Mouse (Mus musculus): ENCODE data around the gene Rabgap1l. TPM values are rescaled to one million over a fixed set of nuclear protein-coding genes. Genes with fewer than 3 reads are reported as not detected.

Rabgap1l gene
- polyA plus RNA-seq, 1 experiment from 2014 or later = 10.1 TPM

GRCm38 (mm10) chr1:160785681-160786225 lies 7.3 kb downstream of the Rabgap1l start:
- Histone ChIP-seq H3K36me3 (no peaks in the 10 kb centered on the region), H3K9ac (no peak overlapping the region), H3K4me1 (no peaks in the 10 kb centered on the region), H3K27me3 (no peaks in the 10 kb centered on the region), H3K9me3 (replicated peaks) (no peaks in the 10 kb centered on the region), H3K4me2 (no peak overlapping the region), H3K4me3 (replicated peaks) (no peak overlapping the region), H3K27ac (no peak overlapping the region)
- no peak for ATAC-seq (replicated peaks; ENCODE audit: low FRiP score)
- 69% methylated on average over 4 of the region's 4 CpGs for WGBS

GRCm38 (mm10) chr1:160784122-160784521 lies 8.9 kb downstream of the Rabgap1l start:
- WGBS = 85% methylated on average over 1 of the region's 1 CpGs
- Histone ChIP-seq H3K36me3 (no peaks in the 10 kb centered on the region), H3K4me1 (no peaks in the 10 kb centered on the region), H3K27ac (no peak overlapping the region), H3K27me3 (no peaks in the 10 kb centered on the region), H3K4me3 (replicated peaks) (no peak overlapping the region), H3K9me3 (replicated peaks) (no peaks in the 10 kb centered on the region), H3K4me2 (no peak overlapping the region), H3K9ac (no peak overlapping the region)
- no peak for ATAC-seq (replicated peaks; ENCODE audit: low FRiP score)

DNA sequence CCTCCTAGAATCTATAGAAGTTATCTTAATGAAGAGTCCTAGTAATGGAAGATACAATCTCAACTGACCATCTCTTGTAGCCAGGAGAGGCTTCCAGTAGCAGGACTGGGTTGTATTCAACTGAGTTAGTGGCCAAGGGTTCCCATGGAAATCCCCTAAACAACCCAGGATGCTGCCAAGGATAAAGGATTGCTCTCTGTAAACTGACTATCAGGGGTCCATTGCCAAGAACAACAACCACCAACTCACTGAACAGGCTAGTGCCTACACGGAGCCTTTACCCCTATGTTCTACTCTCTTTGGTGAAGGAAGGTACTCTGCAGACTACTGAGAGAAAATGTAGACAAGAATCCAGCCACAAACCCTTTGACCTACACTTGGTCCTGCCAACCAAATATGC lies 18.8 kb downstream of the Rabgap1l start:
- Histone ChIP-seq H3K27ac (no peak overlapping the region), H3K4me2 (no peak overlapping the region), H3K4me3 (replicated peaks) (no peak overlapping the region), H3K4me1 (no peaks in the 10 kb centered on the region), H3K36me3 (no peaks in the 10 kb centered on the region), H3K9me3 (replicated peaks) (no peaks in the 10 kb centered on the region), H3K9ac (no peak overlapping the region), H3K27me3 (no peaks in the 10 kb centered on the region)
- no peak for ATAC-seq (replicated peaks; ENCODE audit: low FRiP score)
- WGBS = 82% methylated on average over 1 of the region's 1 CpGs

GRCm38 (mm10) chr1:160765565-160765964 lies 27.4 kb downstream of the Rabgap1l start:
- no peaks in the 10 kb centered on the region for H3K4me1 ChIP-seq
- WGBS = 75% methylated on average over 2 of the region's 2 CpGs
- ATAC-seq (replicated peaks; ENCODE audit: low FRiP score) = no peak

DNA sequence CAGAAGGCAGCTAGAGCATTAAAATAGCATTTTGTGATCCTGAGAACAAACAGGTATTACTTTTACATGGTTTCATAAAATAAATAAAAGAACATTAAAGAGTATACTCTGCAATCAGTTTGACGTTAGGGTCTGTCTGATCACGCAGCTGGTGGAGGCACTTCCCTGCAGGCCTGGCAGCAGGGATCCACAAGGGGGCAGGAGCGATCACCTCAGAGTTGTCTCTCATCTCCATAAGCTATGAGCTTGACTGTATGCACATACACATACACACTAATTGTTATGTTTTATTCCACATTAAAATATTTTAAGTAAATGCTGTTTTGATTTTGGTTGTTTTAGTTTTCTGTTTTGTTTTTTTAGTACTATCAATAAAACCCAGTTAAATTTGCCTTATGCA lies 34.8 kb downstream of the Rabgap1l start:
- no peaks in the 10 kb centered on the region for H3K36me3 ChIP-seq
- no peak overlapping the region for H3K27ac ChIP-seq
- H3K9me3 ChIP-seq (replicated peaks) = no peaks in the 10 kb centered on the region
- no peak overlapping the region for H3K9ac ChIP-seq
- no peak overlapping the region for H3K4me2 ChIP-seq
- ATAC-seq (replicated peaks; ENCODE audit: low FRiP score) = 0 out of 2 replicates have a peak, but pooled peaks have one; percentile 49
- no peak overlapping the region for H3K4me3 ChIP-seq (replicated peaks)
- H3K4me1 ChIP-seq = no peaks in the 10 kb centered on the region
- no peaks in the 10 kb centered on the region for H3K27me3 ChIP-seq
- 21% methylated on average over 3 of the region's 3 CpGs for WGBS

More at GRCm38 (mm10) chr1:160765565-160765964, 27.4 kb downstream of the Rabgap1l start:
- Histone ChIP-seq H3K9ac (no peak overlapping the region), H3K4me2 (no peak overlapping the region), H3K27ac (no peak overlapping the region), H3K27me3 (no peaks in the 10 kb centered on the region), H3K9me3 (replicated peaks) (no peaks in the 10 kb centered on the region), H3K4me3 (replicated peaks) (no peak overlapping the region), H3K36me3 (no peaks in the 10 kb centered on the region)

DNA sequence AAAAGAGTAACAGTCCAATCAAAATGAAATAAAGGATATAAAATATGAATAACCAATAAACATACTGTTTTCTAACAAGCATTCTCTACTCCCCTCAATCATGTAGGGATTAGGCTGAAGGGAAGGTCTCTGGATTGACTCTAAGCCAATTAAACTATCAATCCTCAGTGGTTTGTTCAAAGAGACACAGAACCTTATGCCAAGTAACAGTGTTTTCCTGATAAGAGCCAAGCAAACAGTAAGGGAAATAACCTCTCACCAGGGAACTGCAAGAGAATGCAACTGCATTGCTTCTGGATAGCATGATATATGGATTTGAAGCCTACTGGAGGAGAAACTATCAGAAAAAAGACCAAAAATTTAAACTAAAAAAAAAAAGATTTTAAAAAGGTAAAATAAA lies 37.7 kb downstream of the Rabgap1l start:
- H3K4me3 ChIP-seq (replicated peaks) = no peak overlapping the region
- H3K4me1 ChIP-seq = no peaks in the 10 kb centered on the region
- no peaks in the 10 kb centered on the region for H3K27me3 ChIP-seq
- H3K9me3 ChIP-seq (replicated peaks) = no peaks in the 10 kb centered on the region
- no peak overlapping the region for H3K9ac ChIP-seq
- no peak overlapping the region for H3K4me2 ChIP-seq
- no peak overlapping the region for H3K27ac ChIP-seq
- H3K36me3 ChIP-seq = no peaks in the 10 kb centered on the region
- no peak for ATAC-seq (replicated peaks; ENCODE audit: low FRiP score)

GRCm38 (mm10) chr1:160750629-160751028 lies 42.4 kb downstream of the Rabgap1l start:
- Histone ChIP-seq H3K36me3 (no peaks in the 10 kb centered on the region), H3K9ac (no peak overlapping the region), H3K27me3 (no peaks in the 10 kb centered on the region), H3K4me2 (no peak overlapping the region), H3K27ac (no peak overlapping the region), H3K4me3 (replicated peaks) (no peak overlapping the region), H3K9me3 (replicated peaks) (no peaks in the 10 kb centered on the region), H3K4me1 (0 out of 2 replicates have a peak, but pooled peaks cover 3% of the 10 kb centered on the region)
- WGBS = 79% methylated on average over 2 of the region's 2 CpGs
- no peak for ATAC-seq (replicated peaks; ENCODE audit: low FRiP score)

GRCm38 (mm10) chr1:160746786-160747185 lies 46.2 kb downstream of the Rabgap1l start:
- ATAC-seq (replicated peaks; ENCODE audit: low FRiP score) = no peak
- Histone ChIP-seq H3K9ac (no peak overlapping the region), H3K4me2 (peak overlapping the region; percentile 25; the same call in 1 of the 2 replicates), H3K4me1 (0 out of 2 replicates have a peak, but pooled peaks cover 3% of the 10 kb centered on the region), H3K36me3 (no peaks in the 10 kb centered on the region), H3K9me3 (replicated peaks) (no peaks in the 10 kb centered on the region), H3K4me3 (replicated peaks) (no peak overlapping the region), H3K27ac (no peak overlapping the region), H3K27me3 (no peaks in the 10 kb centered on the region)
- WGBS = 42% methylated on average over 7 of the region's 7 CpGs

DNA sequence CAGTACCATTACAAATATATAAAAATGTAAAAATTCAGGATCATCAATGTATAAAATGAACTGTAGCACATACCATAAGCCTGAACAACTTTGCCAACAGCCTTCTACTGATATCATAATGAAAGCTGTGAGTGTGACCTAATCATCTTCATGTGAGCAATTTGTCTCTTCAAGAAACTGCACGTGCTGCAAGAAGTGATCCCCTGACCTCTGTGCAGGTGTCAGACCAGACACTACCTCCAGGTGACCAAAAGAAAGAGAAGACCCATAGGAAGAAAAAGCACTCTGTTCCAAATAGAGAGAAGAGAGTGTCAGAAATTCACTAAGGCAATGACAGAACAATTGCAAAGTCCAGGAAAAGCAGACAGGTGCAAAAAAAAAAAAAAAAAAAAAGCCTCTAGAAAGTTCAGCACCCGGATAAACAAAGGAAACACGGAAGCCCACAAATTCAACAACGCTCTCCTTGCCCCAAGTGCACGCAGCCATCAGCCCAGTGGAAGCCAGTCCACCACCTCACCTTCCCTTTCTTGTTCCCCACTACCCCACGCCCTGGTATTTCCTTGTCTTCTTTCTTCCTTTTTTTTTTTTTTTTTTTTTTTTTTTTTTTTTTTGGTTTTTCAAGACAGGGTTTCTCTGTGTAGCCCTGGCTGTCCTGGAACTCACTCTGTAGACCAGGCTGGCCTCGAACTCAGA lies 47.6 kb downstream of the Rabgap1l start:
- no peak for ATAC-seq (replicated peaks; ENCODE audit: low FRiP score)
- WGBS = 79% methylated on average over 7 of the region's 7 CpGs
- 0 out of 2 replicates have a peak, but pooled peaks cover 3% of the 10 kb centered on the region for H3K4me1 ChIP-seq
- H3K27ac ChIP-seq = no peak overlapping the region
- no peaks in the 10 kb centered on the region for H3K27me3 ChIP-seq
- H3K9ac ChIP-seq = no peak overlapping the region
- no peak overlapping the region for H3K4me3 ChIP-seq (replicated peaks)
- H3K9me3 ChIP-seq (replicated peaks) = no peaks in the 10 kb centered on the region
- no peaks in the 10 kb centered on the region for H3K36me3 ChIP-seq
- no peak overlapping the region for H3K4me2 ChIP-seq

- Histone ChIP-seq H3K4me1 (0 out of 2 replicates have a peak, but pooled peaks cover 3% of the 10 kb centered on the region), H3K4me3 (replicated peaks) (no peak overlapping the region), H3K9me3 (replicated peaks) (no peaks in the 10 kb centered on the region), H3K36me3 (no peaks in the 10 kb centered on the region), H3K27me3 (no peaks in the 10 kb centered on the region), H3K27ac (no peak overlapping the region), H3K9ac (no peak overlapping the region), H3K4me2 (no peak overlapping the region)
- no peak for ATAC-seq (replicated peaks; ENCODE audit: low FRiP score)
- 52% methylated on average over 3 of the region's 3 CpGs for WGBS
These were observed 49.0 kb downstream of the Rabgap1l start for GRCm38 (mm10) chr1:160744009-160744408.

DNA sequence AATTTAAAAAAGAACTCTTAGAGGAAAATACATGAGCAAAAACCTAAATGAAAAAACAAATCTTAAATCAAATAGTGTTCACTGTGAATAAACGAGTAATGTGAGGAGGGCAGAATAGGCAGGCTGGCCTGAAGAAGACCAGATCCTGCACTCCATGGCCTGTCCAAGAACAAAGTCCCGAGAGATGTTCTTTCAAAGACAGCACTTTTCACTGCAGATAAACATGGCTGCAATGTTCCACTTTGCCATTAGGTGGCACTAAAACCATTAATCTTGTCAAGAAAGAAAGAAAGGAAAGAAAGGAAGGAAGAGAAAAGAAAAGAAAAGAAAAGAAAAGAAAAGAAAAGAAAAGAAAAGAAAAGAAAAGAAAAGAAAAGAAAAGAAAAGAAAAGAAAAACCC lies 49.8 kb downstream of the Rabgap1l start:
- Histone ChIP-seq H3K27ac (no peak overlapping the region), H3K4me3 (replicated peaks) (no peak overlapping the region), H3K4me1 (0 out of 2 replicates have a peak, but pooled peaks cover 3% of the 10 kb centered on the region), H3K36me3 (no peaks in the 10 kb centered on the region), H3K9ac (no peak overlapping the region), H3K27me3 (no peaks in the 10 kb centered on the region), H3K9me3 (replicated peaks) (no peaks in the 10 kb centered on the region), H3K4me2 (no peak overlapping the region)
- ATAC-seq (replicated peaks; ENCODE audit: low FRiP score) = no peak
- WGBS = 11% methylated on average over 2 of the region's 2 CpGs

DNA sequence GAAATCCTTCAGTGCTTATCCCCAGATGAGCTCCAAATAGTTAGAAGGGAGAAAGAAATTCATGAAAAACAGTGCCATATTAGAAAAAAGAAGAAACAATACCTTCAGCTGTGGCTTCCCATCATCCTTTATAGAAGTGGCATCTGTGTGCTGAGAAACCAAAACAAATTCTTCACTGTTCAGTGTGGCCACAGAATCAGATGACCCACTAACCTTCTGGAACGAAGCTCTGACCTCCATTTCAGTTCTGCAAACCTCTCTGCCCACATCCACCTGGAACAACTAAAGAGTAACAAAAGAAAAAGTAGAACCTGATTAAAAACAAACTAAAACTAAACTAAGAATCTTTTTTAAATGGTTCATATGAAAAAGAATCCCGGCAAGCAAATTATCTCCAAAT lies 52.4 kb downstream of the Rabgap1l start:
- no peaks in the 10 kb centered on the region for H3K9me3 ChIP-seq (replicated peaks)
- 54% methylated on average over 2 of the region's 2 CpGs for WGBS
- H3K36me3 ChIP-seq = no peaks in the 10 kb centered on the region
- no peaks in the 10 kb centered on the region for H3K27me3 ChIP-seq
- H3K27ac ChIP-seq = no peak overlapping the region
- H3K4me1 ChIP-seq = no peaks in the 10 kb centered on the region
- H3K9ac ChIP-seq = no peak overlapping the region
- no peak overlapping the region for H3K4me3 ChIP-seq (replicated peaks)
- no peak for ATAC-seq (replicated peaks; ENCODE audit: low FRiP score)
- H3K4me2 ChIP-seq = no peak overlapping the region
